Mouse (Mus musculus): Measurements from ENCODE around the gene Sel1l3. TPM values are rescaled to one million over a fixed set of nuclear protein-coding genes. Genes with fewer than 3 reads are reported as not detected.
A peak's percentile ranks its signal among the peaks of the same experiment; 100 is the strongest.

Sel1l3 gene
- polyA plus RNA-seq (2015; fragmentation: Nextera tagmentation; extraction: Ambion mirVana), result 11.0 and 11.4 TPM in 2 replicates

DNA sequence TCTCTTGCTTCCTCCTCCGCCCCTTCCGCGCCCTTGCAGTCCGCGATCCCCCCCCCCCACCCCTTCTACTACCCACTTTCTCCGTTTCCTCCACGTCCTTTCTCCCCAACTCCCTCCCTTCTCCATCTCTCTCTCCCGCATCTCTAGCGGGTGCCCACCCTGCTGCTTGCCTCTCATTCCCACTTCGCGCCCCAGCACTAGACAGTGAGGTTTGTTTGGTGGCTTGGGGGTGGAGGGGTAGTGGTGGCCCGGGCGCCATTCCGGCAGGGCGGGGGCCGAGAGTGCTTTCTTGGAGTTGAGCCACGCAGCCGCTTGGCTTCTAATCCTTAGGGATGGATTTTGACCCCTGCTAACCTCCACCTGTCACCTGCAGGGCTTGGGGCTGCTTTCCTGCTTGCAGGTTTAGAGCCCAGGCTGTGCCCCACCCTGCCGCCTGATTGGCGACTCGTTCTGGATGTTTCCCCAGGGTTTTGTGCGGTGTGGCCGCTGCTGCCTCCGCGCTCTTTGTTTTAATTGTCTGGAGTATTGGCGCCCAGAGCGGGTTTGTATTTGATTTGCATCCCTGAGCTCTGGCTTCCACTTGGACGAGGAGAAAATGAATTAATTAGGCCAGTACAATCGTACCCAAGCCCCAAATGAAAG is at the start of gene Sel1l3:
TSS of gene Sel1l3 (minus strand) at position 217 of the 642 bp plus-strand sequence.
- peak within 1 kb of the TSS; percentile 85 for H3K4me3 ChIP-seq
- WGBS, result under 1% methylated on average over 24 of the region's 29 CpGs
- no peaks in the 10 kb centered on the region for H3K36me3 ChIP-seq
- peak within 1 kb of the TSS; percentile 83 for H3K9ac ChIP-seq (replicated peaks)
- peak within 1 kb of the TSS; percentile 87 for H3K27ac ChIP-seq (replicated peaks)
- no peaks in the 10 kb centered on the region for H3K27me3 ChIP-seq
- peak; percentile 68 for ATAC-seq (replicated peaks)
- H3K4me1 ChIP-seq, result peaks cover 48% of the 10 kb centered on the region
- H3K4me2 ChIP-seq (replicated peaks), result peak within 1 kb of the TSS; percentile 96
- no peaks in the 10 kb centered on the region for H3K9me3 ChIP-seq

DNA sequence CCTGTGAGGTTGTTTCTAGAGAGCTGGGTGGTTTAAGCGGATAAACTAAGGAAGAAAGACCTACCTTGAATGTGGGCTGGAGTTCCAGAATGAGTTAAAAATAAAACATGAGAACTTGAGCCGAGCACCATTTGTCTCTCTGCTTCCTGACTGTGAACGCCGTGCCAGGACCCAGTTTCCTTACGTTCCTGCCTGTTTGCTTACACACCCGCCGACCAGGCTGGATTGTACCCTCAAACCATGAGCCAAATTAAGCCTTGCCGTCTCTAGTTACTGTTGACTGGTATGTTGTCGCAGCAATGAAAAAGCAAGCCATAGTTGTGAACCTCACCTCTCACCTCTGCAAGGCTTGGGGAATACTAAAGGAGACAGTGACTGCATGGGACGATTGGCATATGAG is 48.3 kb upstream of the Sel1l3 start:
- WGBS, result 85% methylated on average over 10 of the region's 10 CpGs
- Histone ChIP-seq H3K4me2 (replicated peaks) (no peak overlapping the region), H3K27me3 (no peaks in the 10 kb centered on the region), H3K36me3 (no peaks in the 10 kb centered on the region), H3K9ac (replicated peaks) (no peak overlapping the region), H3K4me3 (no peak overlapping the region), H3K4me1 (peaks cover 23% of the 10 kb centered on the region), H3K9me3 (no peaks in the 10 kb centered on the region), H3K27ac (replicated peaks) (no peak overlapping the region)
- ATAC-seq (replicated peaks), result no peak

DNA sequence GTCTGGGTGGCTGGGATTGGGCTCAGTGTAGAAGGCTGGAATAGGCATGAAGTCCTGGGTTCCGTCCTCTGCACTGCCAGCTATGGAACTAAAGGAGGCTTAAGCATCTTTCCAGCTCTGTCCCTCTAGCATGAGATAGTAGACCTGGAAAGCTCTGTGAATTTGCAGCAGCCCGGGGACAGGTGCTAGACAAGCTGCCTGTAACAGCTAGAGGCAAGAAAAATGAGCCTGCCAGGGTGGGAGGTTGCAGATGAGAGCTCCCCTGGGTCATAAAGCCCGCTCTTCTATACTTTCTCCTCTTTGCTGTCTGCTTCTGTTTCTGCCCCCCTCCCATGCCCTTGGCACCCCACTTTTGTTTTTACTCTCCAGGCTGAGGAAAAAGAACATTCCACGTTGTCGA is 46.2 kb upstream of the Sel1l3 start:
- peak; percentile 55 for ATAC-seq (replicated peaks)
- Histone ChIP-seq H3K27me3 (no peaks in the 10 kb centered on the region), H3K4me3 (no peak overlapping the region), H3K4me1 (peaks cover 30% of the 10 kb centered on the region), H3K9ac (replicated peaks) (no peak overlapping the region), H3K4me2 (replicated peaks) (no peak overlapping the region), H3K9me3 (no peaks in the 10 kb centered on the region), H3K27ac (replicated peaks) (peak overlapping the region; percentile 35; the same call in 1 of the 2 replicates), H3K36me3 (no peaks in the 10 kb centered on the region)
- WGBS, result 52% methylated on average over 5 of the region's 5 CpGs

DNA sequence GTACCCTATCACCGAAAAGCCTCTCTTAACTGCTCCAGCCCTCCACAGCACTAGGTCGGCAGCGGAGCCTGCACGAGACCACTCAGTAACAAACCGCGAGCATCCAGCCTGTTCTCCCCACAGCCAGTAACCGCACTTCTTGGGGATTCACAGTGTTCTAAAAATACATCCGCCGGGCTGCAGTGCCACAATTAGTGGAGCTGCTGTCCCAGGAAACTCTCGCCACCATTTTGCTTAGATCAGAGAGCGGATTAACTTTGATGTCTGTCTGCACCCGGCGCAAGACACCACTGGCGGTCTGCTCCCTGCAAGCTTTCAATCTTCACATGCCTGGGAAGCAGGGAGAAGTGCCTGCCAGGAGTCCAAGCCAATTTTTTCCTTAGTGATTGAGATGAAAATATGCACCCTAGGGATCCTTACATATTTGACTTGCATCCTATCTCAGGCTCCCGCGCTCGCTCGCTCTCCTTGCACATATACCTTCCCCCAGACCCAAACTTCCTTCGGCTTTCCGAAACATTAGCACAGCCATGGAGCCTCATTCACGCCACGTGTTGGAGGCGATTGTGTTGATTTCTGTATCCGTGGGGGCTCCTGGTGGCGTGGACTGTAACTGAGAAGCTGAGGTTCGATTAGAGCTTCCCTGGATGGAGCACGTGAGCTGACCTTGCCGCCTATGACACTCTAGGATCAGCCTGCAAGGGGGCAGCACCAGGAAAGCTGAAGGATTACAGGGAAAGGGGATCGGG is 44.5 kb upstream of the Sel1l3 start:
- Histone ChIP-seq H3K9me3 (no peaks in the 10 kb centered on the region), H3K4me2 (replicated peaks) (peak overlapping the region; percentile 74), H3K36me3 (no peaks in the 10 kb centered on the region), H3K4me1 (peaks cover 30% of the 10 kb centered on the region), H3K27me3 (no peaks in the 10 kb centered on the region), H3K4me3 (peak overlapping the region; percentile 38), H3K27ac (replicated peaks) (peak overlapping the region; percentile 31), H3K9ac (replicated peaks) (peak overlapping the region; percentile 29)
- ATAC-seq (replicated peaks), result peak; percentile 59
- WGBS, result 3% methylated on average over 29 of the region's 29 CpGs

DNA sequence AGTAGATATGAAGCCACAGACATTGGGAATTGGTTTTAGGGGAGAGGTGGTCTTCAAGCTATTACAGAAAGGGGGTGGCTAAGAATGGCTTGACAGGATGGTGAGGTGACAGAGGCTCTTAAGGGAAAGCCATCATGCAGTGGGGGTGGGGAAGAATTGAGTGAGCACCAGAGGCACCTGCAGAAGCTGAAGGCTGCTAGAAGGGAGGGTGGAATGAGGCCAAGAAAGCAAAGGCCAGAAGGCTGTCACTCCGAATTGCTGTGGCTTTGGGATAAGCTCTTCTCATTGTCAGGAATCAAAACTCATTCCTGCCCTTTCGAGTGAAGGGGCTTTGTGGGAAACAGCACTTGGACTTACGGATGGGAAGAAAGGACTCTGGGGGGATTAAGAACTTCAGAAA is 41.1 kb upstream of the Sel1l3 start:
- ATAC-seq (replicated peaks), result no peak
- Histone ChIP-seq H3K27ac (replicated peaks) (no peak overlapping the region), H3K36me3 (no peaks in the 10 kb centered on the region), H3K27me3 (no peaks in the 10 kb centered on the region), H3K4me3 (no peak overlapping the region), H3K4me1 (peaks cover 29% of the 10 kb centered on the region), H3K9ac (replicated peaks) (no peak overlapping the region), H3K9me3 (no peaks in the 10 kb centered on the region), H3K4me2 (replicated peaks) (no peak overlapping the region)
- 28% methylated on average over 3 of the region's 3 CpGs for WGBS

DNA sequence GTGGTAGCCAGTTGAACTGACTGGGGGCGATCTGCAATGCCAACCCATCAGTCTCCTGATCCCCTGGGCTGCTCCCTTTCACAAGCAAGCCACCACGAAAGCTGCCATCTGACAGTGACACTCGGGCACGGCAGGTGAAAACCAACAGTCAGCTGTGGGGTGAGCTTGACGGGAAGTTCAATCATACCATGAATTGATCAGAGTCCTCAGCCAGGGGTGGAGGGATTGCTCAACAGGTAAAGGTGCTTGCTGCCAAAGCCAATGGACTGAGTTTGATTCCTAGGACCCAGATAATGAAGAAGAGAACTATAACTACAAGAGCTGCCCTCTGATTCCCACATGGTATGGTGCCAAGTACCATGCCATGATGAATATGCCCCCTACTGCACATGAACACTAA is 40.4 kb upstream of the Sel1l3 start:
- no peak overlapping the region for H3K4me2 ChIP-seq (replicated peaks)
- no peak overlapping the region for H3K9ac ChIP-seq (replicated peaks)
- H3K4me1 ChIP-seq, result peaks cover 33% of the 10 kb centered on the region
- no peak for ATAC-seq (replicated peaks)
- no peaks in the 10 kb centered on the region for H3K36me3 ChIP-seq
- WGBS, result 91% methylated on average over 5 of the region's 5 CpGs
- no peak overlapping the region for H3K4me3 ChIP-seq
- no peaks in the 10 kb centered on the region for H3K27me3 ChIP-seq
- H3K27ac ChIP-seq (replicated peaks), result no peak overlapping the region
- H3K9me3 ChIP-seq, result no peaks in the 10 kb centered on the region

DNA sequence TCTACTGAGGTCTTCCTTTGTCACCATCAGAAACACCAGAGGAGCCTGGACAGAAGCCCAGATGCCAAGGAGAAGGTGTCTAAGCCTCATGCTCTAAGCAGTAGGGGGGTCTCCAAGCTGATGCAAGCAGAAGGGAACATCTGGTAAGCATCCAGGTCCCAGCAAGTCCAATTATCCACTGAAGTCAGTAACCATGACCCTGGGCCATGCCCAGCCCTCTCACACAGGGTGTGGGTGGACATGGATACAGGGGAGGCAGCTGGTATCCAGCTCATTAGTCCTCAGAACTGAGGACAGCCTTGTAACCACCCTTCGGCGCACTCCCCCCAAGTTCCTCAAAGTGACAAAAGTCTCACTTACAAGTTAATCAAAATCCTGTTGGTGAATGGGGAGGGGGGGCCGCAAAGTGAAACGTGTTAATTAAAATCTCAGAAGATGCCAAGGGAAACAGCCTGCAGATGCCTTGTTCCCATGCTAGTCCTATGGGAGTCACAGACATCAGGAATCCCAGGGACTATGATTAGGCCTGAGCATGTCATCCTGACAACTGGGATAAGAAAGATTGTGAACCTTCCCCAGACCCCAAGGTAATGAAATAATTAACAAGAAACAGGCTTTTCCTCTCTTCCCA is 35.8 kb upstream of the Sel1l3 start:
- ATAC-seq (replicated peaks), result peak; percentile 79
- WGBS, result 38% methylated on average over 4 of the region's 4 CpGs

DNA sequence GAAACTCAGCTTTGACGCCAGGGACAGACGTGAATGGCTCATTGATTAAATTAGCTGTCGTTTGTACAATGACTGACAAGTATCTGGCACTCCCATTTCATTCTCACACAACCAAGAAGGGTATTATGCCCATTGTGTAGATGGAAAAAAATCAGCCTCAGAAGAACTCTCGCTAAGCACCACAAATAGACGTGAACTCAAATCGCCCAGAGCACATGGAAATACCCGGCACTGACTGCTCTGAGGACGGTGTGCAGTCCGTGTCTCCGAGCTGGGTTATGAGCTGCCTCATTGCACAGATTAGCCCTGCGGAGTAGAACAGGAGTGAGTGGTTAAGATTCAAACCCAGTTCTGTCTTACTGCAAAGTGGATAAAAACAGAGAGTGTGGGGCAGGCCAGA is 34.8 kb upstream of the Sel1l3 start:
- Histone ChIP-seq H3K4me2 (replicated peaks) (no peak overlapping the region), H3K27me3 (no peaks in the 10 kb centered on the region), H3K9ac (replicated peaks) (no peak overlapping the region), H3K27ac (replicated peaks) (peak overlapping the region; percentile 41), H3K9me3 (no peaks in the 10 kb centered on the region), H3K36me3 (no peaks in the 10 kb centered on the region), H3K4me1 (peaks cover 25% of the 10 kb centered on the region), H3K4me3 (no peak overlapping the region)
- 8% methylated on average over 11 of the region's 11 CpGs for WGBS
- ATAC-seq (replicated peaks), result peak; percentile 29

More for the DNA sequence above, 35.8 kb upstream of the Sel1l3 start:
- Histone ChIP-seq H3K27me3 (no peaks in the 10 kb centered on the region), H3K9me3 (no peaks in the 10 kb centered on the region), H3K27ac (replicated peaks) (peak overlapping the region; percentile 41), H3K9ac (replicated peaks) (no peak overlapping the region), H3K36me3 (no peaks in the 10 kb centered on the region), H3K4me3 (no peak overlapping the region), H3K4me2 (replicated peaks) (no peak overlapping the region), H3K4me1 (peaks cover 22% of the 10 kb centered on the region)

DNA sequence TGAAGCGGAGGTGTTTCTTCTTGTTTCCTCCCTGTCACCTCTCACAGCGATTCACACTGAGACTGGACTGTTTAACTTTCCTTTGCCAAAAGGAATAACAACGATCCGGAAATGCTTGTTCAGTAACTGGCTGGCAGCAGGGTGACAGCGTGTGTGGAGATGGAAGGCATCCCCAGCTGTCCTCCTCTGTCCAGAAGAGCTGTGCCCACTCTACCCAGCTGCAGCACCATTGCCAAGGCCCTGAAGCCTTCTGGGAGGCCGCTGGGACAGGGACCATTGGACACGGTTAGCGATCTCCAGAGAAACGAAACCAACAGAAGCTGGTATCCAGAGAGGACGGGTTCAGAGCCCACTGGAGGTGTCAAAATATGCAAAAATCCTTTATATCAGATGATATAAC is 30.2 kb upstream of the Sel1l3 start:
- no peak for ATAC-seq (replicated peaks)
- no peak overlapping the region for H3K9ac ChIP-seq (replicated peaks)
- no peak overlapping the region for H3K27ac ChIP-seq (replicated peaks)
- no peaks in the 10 kb centered on the region for H3K9me3 ChIP-seq
- H3K4me2 ChIP-seq (replicated peaks), result no peak overlapping the region
- H3K4me1 ChIP-seq, result peaks cover 20% of the 10 kb centered on the region
- WGBS, result 81% methylated on average over 10 of the region's 10 CpGs
- no peak overlapping the region for H3K4me3 ChIP-seq
- H3K36me3 ChIP-seq, result no peaks in the 10 kb centered on the region
- H3K27me3 ChIP-seq, result no peaks in the 10 kb centered on the region

DNA sequence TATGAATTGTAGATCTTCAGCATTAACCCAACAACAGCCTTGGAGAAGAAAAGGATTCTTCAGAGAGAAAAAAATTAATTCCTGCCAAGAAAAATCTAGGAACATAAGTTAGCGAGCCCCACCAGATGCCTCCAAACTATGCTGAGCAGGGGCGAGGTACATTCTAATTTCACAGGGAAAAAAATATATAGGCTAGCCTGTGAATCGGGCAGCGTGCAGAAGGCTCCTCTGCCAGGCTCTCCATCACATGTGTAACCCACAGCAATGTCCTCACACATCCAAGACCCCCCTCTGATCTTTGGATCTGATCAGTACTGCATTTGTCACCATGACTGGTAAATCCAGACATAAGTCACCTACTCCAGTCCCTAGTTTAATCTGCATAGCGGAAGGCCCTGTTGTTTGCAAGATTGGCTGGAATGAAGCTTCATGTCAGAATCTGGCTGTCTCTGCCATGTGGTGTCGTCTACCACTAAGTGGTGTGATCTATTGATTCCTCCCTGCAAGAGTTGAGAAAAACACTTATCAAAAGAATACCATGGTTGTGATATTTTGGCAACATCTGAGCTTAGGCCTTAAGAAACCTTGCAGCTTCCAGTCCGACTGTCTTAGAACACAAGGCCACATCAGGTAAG is 29.3 kb upstream of the Sel1l3 start:
- Histone ChIP-seq H3K27me3 (no peaks in the 10 kb centered on the region), H3K36me3 (no peaks in the 10 kb centered on the region), H3K27ac (replicated peaks) (peak overlapping the region; percentile 61), H3K9ac (replicated peaks) (no peak overlapping the region), H3K4me2 (replicated peaks) (no peak overlapping the region), H3K4me3 (no peak overlapping the region), H3K9me3 (no peaks in the 10 kb centered on the region), H3K4me1 (peaks cover 13% of the 10 kb centered on the region; the same call in 1 of the 2 replicates)
- ATAC-seq (replicated peaks), result peak; percentile 62
- 67% methylated on average over 7 of the region's 7 CpGs for WGBS

DNA sequence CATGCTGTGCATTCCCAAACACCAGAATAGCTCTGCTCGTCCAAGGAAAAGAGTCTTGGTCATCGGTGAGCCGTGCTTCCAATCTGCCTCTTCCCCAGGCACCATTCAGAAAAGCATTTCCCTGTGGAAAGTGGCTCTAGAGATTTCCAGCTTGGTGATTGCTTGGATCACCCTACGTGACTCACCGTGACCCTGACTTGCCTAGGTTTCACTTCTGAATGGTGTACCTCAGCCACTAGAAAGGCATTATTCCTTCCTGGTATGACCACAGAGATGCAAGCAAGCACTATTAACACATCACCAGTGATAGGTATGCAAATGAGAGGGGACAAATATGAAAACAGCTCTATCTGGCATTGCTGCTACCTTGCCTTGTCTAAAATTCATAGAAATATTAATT is 28.2 kb upstream of the Sel1l3 start:
- H3K27ac ChIP-seq (replicated peaks), result peak overlapping the region; percentile 61; the same call in 1 of the 2 replicates
- H3K9me3 ChIP-seq, result no peaks in the 10 kb centered on the region
- WGBS, result 78% methylated on average over 5 of the region's 5 CpGs
- no peak overlapping the region for H3K9ac ChIP-seq (replicated peaks)
- H3K36me3 ChIP-seq, result no peaks in the 10 kb centered on the region
- no peak overlapping the region for H3K4me2 ChIP-seq (replicated peaks)
- H3K4me1 ChIP-seq, result peaks cover 9% of the 10 kb centered on the region; the same call in 1 of the 2 replicates
- no peak for ATAC-seq (replicated peaks)
- no peaks in the 10 kb centered on the region for H3K27me3 ChIP-seq
- H3K4me3 ChIP-seq, result no peak overlapping the region

DNA sequence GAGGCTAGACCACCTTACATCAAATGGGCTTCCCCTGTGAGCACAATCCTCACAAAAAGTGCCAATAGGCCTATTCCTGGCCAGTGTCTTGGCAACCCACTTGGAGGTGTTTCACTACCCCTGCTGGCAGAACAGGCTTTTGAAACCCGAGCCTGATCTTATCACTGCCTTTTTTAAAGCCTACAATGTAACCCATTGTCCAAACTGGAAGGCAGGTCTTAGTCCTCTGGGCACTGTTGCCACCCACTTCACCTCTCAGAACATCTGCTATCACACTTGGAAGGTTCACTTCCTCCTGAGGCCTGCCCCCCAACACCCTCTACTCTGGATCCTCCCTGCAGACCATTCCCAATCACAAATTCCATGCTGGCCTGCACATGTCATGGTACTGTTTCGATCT is 27.4 kb upstream of the Sel1l3 start:
- no peak overlapping the region for H3K4me2 ChIP-seq (replicated peaks)
- H3K27me3 ChIP-seq, result no peaks in the 10 kb centered on the region
- H3K36me3 ChIP-seq, result no peaks in the 10 kb centered on the region
- 57% methylated on average over 2 of the region's 2 CpGs for WGBS
- no peak overlapping the region for H3K4me3 ChIP-seq
- H3K4me1 ChIP-seq, result peaks cover 9% of the 10 kb centered on the region; the same call in 1 of the 2 replicates
- no peak overlapping the region for H3K27ac ChIP-seq (replicated peaks)
- H3K9ac ChIP-seq (replicated peaks), result no peak overlapping the region
- H3K9me3 ChIP-seq, result no peaks in the 10 kb centered on the region
- no peak for ATAC-seq (replicated peaks)
